Mouse (Mus musculus) heart, postnatal 14 days (tissue): Measurements from ENCODE around the gene Alg12. TPM values are rescaled to one million over a fixed set of nuclear protein-coding genes. Genes with fewer than 3 reads are reported as not detected.

Experiments used
- DNase-seq, 2 experiments: peaks; one replicate each; pipeline ENCODE4 v3.0.0; 2021 to 2022
- intact Hi-C: fragments of 180-260 bp; cut with DNase I; formaldehyde crosslinking; loops from one replicate; pipeline ENCODE4 v1.15.1; 2025
- long read RNA-seq, 2 experiments: library from polyadenylated mRNA; stranded (forward); transcript quantifications; one replicate each; pipeline ENCODE4 v2.0.0; 2021
- total RNA-seq, 2 experiments: library from RNA; stranded (reverse); gene quantifications; 2 replicates each; pipeline ENCODE4 v1.2.3; 2021

The Alg12 gene
- total RNA-seq, result 1 to 10 TPM; 9.2 to 9.9 TPM
- long read RNA-seq, experiment 1, transcript Alg12-204 (10 exons, 2,130 nt), result major isoform, 6 of 9 reads
- long read RNA-seq, experiment 1, partial matches to known transcripts, result 2 of 9 reads
- long read RNA-seq, experiment 1, other reads (novel, unspliced or antisense), result 0 of 9 reads
- long read RNA-seq, experiment 2, transcript Alg12-204 (10 exons, 2,130 nt), result major isoform, 15 of 21 reads
- long read RNA-seq, experiment 2, partial matches to known transcripts, result 2 of 21 reads
- long read RNA-seq, experiment 2, other reads (novel, unspliced or antisense), result 4 of 21 reads

DNA sequence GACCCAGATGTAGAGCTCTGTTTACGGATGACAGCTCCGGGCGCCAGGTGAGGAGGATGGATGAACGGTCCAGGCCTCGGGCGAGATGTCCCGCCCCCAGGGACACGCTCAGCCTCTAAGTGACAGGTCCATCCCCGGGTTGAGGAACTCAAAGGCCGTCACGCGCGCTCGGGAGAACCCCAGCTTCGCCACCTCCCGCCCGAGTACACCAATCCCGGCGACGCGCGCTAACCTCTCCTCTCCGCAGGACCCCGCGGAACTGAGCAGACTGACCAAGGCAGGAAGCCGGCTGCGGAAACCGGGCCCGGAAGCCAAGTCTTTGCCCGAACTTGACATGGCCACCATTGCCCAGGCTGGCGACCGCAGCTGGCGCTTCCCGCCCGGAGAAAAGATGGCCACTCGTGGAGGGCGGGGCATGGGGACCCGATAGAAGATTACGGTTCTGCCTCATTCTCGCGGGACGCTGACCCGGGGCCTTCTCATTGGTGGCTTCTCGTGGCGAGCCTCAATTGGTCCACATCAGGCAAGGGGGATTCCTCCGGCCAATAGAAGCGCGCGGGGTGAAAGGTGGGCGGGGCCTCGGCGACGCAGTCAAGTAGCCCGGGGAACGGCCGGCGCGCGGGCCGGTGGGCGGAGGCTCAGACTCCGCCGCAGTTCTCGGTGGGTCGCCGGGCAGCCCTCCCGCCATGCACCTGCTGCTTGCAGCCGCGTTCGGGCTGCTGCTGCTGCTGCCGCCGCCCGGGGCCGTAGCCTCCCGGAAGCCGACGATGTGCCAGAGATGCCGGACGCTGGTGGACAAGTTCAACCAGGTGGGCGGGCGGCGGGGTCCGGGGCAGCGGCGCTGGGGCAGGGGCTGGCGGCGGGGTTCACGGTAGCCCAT, at the start of gene Alg12, which contains the start of gene Creld2:
TSS of gene Alg12 (minus strand) at position 293 of the 880 bp plus-strand sequence.
TSS of gene Creld2 (plus strand) at position 621 of the 880 bp plus-strand sequence.
- intact Hi-C loops, result no loop called here
- peak; percentile 98 to 99 for DNase-seq

- intact Hi-C loops, result no loop called here
Measured at GRCm38 (mm10) chr15:88868024-88868742, 49.1 kb upstream of the Alg12 start.

DNA sequence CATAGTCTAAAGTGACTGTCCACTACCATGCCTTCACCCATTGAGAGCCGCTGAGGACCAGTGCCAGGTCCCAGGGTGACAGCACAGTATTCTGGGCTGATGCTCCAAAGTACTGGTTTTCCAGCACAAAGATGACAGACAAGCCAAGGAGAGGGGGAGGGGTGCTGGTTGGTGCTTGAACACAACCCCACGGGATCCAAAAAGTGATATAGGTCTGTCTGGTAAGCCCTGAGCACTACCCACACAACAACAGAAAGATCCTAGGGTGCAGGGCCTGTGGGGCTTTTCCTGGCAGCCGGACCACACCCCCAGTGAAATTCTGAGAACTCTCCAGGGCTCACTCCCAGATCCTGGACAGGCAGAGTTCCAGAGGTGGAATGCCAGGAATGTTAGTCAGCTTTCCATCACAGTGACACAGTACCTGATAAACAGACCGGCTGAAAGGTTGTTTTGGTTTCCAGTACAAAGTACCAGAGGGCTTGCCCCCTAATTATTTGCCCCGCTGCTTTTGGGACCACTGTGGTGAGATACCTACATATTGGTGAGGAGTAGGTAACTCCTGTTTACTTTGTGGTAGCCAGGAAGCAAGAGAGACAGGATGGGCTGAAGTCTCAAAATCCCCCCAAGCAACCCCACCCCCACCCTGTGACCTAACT, 48.4 kb upstream of the Alg12 start:
- intact Hi-C loops, result no loop called here

More at GRCm38 (mm10) chr15:88868024-88868742, 49.1 kb upstream of the Alg12 start:
- DNase-seq, result peak; percentile 64 to 67

DNA sequence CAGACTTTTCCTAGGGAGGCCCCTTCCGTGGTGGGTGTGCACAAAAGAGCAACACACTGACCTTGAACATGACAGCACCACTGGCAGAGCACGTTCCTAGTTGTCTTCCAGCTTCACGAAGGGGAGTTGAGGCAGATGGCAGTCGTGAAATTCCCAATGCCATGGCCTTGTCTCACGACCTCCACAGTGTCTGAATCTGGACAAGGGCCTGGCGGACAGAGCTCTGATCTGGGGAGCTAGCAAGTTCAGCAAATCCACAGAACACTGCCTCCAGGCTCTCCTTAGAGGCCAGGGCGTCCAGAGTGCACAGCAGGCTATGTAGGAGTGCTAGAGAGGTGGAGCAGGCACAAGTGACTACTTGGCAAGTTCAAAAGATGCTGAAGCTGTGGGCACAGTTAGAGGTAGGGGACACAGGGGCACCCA, 47.8 kb upstream of the Alg12 start:
- DNase-seq, result no peak
- intact Hi-C loops, result no loop called here

More for the DNA sequence above, 48.4 kb upstream of the Alg12 start:
- DNase-seq, result peak; percentile 78 to 83

GRCm38 (mm10) chr15:88865888-88866695, 47.0 kb upstream of the Alg12 start:
- intact Hi-C loops, result no loop called here
- DNase-seq, result no peak

DNA sequence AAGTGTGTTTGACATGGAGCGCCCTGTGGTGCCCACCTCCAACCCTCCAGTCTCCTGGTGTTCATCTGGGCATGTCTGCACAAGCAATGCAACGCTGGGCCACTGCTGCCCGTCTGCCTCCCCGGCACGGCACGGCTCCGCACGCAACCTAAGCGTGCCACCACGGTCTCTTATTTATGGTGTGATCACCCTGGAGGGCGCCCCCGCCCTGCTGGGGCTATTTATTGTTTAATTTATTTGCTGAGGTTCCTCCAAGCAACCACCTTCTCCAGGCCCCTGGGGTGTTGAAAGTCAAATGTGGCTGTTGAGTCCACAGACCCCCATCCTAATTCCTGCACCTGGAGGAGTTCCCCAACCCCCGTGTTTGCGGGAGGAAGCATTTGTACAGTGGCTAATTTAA, 45.9 kb upstream of the Alg12 start:
- no peak for DNase-seq
- intact Hi-C loops, result no loop called here

DNA sequence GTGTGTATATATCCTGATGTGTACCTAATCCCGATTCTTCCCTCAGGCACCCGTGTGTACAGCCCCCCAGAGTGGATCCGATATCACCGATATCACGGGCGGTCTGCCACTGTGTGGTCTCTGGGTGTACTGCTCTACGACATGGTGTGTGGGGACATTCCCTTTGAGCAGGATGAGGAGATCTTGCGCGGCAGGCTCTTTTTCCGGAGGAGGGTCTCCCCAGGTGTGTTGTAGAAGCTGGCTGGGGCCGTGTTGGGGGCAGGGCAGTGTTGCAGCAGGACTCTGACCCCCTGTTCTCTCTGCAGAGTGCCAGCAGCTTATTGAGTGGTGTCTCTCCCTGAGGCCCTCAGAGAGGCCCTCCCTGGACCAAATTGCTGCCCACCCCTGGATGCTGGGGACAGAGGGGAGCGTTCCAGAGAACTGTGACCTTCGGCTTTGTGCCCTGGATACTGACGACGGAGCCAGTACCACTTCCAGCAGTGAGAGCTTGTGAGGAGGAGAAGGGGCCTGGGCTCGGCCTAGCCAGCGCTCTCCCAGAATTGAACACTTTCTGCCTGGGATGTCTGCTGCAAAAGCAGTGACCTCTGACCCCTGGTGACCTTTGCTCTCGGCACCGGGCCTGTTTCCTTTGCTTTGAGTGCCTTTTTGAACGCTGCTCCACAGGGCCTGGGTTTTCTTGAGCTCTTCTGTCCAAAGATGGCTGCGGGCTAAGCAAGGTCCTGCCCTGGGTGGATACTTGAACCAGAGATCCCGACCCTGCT, 45.3 kb upstream of the Alg12 start:
- no peak for DNase-seq

DNA sequence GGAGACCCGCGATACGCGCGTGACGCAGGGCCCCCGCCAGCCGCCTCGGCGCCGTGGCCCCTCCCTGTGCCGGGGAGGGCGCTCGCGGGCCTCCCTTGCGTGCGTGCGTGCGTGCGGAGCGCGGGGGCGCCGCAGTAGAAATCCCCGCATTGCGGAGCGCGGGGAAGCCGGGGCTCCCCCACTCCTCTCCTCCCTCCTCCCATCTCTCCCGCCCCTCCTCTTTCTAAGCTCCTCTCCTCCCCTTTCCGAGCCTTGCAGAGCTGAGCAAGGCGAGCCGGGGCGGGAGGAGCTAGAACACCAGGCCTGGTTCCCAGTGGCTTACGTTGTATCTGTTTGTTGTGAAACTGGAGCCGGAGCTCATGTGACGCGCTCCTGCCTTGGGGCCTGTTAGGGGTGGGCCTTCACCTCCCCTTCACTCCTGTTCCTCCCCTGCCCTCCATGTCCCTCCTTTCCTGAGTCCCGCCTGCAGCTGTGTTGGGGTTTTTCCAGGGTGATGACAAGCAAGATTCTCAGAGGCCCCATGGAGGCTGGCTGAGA, 44.6 kb upstream of the Alg12 start:
- peak; percentile 90 to 91 for DNase-seq
- intact Hi-C loops, result loop anchor here (1.0 kb wide), 1 partner anchor 26 kb away; no protein-coding TSS in a partner anchor

More for the DNA sequence above, 45.3 kb upstream of the Alg12 start:
- intact Hi-C loops, result no loop called here

DNA sequence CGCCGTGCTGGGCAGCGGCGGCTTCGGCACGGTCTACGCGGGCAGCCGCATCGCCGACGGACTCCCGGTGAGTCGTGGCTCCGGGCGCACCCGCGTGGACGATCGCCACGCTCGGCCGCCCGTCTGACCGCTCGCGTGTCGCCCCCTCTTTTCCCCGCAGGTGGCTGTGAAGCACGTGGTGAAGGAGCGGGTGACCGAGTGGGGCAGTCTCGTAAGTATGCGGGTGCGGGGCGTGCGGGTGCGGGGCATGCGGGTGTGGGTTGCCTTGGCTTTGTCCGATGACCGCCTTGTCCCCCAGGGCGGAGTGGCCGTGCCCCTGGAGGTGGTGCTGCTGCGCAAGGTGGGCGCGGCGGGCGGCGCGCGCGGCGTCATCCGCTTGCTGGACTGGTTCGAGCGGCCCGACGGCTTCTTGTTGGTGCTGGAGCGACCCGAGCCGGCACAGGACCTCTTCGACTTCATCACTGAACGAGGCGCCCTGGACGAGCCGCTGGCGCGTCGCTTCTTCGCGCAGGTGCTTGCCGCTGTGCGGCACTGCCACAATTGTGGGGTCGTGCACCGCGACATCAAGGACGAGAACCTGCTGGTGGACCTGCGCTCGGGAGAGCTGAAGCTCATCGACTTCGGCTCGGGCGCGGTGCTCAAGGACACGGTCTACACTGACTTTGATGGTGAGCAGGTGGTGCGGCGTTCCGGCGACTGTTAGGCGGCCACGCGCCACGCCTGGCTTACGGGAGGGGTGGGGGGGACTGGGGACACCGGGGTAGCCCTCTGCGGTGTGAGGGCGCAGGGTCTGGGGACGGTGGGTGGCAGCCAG, 44.0 kb upstream of the Alg12 start:
- intact Hi-C loops, result loop anchor here (1.0 kb wide), 1 partner anchor 26 kb away; no protein-coding TSS in a partner anchor
- peak; percentile 59 to 71 for DNase-seq

- intact Hi-C loops, result no loop called here
Measured at GRCm38 (mm10) chr15:88861772-88862622, 42.9 kb upstream of the Alg12 start, which contains the start of gene Pim3. Pim3 (plus strand) TSS chr15:88862186.

GRCm38 (mm10) chr15:88860781-88861180, 41.7 kb upstream of the Alg12 start:
- intact Hi-C loops, result no loop called here
- no peak for DNase-seq

More at GRCm38 (mm10) chr15:88861772-88862622, 42.9 kb upstream of the Alg12 start, which contains the start of gene Pim3:
- DNase-seq, result peak; percentile 98

DNA sequence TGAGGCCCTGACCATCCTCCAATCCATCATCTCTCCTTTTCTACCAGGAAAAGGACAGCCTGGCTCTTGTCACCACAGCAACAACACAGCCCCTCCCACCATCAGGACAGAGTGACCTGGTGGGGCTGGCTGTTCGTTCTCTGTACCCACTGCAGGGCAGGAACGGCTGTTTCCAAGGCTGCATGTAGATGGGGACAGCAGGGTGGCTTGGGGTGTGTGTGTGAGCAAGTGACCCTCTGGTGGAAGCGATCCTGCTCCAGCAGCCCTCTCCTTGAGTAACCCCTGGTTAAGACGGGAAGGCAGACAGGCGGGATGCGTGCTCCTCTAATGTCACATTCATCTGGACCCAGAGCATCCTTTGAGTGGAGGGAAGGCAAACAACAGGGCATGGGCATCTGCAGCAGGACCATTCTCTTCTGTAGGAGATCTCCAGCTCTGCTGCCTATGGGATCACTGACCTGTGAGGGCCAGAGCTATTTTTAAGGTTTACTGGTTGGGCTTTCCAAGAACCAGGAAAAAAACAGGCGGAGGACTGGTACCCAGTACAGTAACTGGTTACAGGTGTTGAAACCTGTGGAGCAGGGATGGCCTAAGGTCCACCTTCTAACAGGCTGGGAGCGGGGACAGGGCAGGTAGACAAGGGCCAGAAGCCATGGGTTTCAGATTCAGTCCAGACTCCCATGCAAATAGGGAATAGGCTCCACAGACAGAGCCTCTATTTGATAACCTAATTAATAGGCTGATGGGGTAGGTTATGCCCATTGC, 40.3 kb upstream of the Alg12 start:
- intact Hi-C loops, result no loop called here
- DNase-seq, result no peak

GRCm38 (mm10) chr15:88858707-88859106, 39.6 kb upstream of the Alg12 start:
- no peak for DNase-seq
- intact Hi-C loops, result no loop called here

DNA sequence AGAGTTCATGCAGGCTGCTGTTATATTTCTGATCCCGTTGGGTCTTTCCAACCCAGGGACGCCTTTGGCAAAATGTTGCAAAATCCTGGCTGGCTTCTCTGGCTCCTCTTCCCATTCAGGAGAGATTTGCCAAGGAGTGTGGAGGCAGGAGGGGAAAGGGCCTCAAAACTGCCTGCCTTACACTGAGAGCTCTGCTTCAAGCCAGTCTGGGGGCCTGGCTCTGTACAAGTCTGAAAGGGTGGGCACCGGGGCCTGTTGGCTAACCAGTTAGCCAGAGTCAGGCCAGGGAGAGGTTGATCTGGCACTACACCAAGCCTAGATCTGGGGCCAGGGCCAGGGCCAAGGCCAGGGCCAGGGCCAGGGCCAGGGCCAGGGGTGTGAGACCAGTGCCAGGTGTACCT, 39.0 kb upstream of the Alg12 start:
- peak; percentile 61 to 64 for DNase-seq
- intact Hi-C loops, result no loop called here

DNA sequence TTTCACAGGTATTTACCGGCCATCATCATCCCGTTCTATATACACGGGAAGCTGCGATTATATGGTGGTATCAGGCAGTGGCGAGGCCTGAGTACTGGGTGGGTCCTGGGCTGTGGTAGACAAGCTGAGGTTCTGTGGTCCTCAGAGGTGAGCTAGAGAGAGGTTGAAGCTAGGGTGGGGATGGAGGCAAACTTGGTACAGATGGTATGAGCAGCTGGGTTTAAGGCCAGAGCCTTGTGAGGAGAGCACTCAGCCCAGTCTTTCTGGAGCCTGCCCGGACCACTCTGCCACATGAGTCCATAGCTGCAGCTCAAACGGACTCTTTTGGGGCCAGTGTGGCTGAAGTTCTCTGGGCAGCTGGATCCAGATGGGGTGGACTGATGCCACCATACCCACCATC, 38.2 kb upstream of the Alg12 start:
- intact Hi-C loops, result no loop called here

DNA sequence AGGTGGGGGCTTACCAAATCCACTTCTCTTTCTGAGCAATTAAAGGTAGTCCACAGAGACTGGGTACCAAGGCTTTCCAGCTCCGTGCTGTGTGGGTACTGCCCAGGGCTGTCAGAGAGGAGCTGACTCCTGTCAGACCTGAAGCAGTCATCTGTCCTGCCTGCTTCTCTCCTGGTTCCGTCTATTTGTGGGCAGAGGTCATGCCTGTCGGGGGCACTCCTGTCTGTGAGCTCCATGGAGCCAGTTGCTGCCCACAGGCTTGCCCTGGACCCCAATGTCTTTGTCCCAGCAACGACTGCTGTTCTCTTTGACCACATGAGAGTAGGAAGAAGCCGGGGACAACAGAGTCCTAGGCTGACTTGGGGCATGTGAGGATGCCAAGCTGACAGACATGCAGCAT, 37.5 kb upstream of the Alg12 start:
- no peak for DNase-seq
- intact Hi-C loops, result no loop called here

More for the DNA sequence above, 38.2 kb upstream of the Alg12 start:
- no peak for DNase-seq
